Mouse (Mus musculus) cerebellum, adult 9-11 months (tissue): ENCODE results near the gene Pbx4.

Source experiments
- DNase-seq: peaks from one replicate; pipeline ENCODE4 v3.0.0; 2022

The Pbx4 gene

GRCm38 (mm10) chr8:69901484-69902162 is 69.3 kb downstream of the Pbx4 start:
- peak; percentile 96 for DNase-seq

GRCm38 (mm10) chr8:69902163-69903062 is 70.1 kb downstream of the Pbx4 start, which contains the start of the genes Tssk6, Ndufa13 and Yjefn3:
Gene Tssk6 (plus strand): TSS chr8:69902184.
Gene Ndufa13 (minus strand): TSS chr8:69902558.
Gene Yjefn3 (minus strand): TSS chr8:69902712.
- peak; percentile 81 for DNase-seq

- DNase-seq: peak; percentile 100
Measured at GRCm38 (mm10) chr8:69903063-69903542, 70.8 kb downstream of the Pbx4 start.

- peak; percentile 63 for DNase-seq
Measured at GRCm38 (mm10) chr8:69904096-69904495, 71.8 kb downstream of the Pbx4 start.

- DNase-seq: no peak
Measured at GRCm38 (mm10) chr8:69906260-69906659, 74.0 kb downstream of the Pbx4 start.

GRCm38 (mm10) chr8:69907106-69907505 is 74.8 kb downstream of the Pbx4 start:
- no peak for DNase-seq

- DNase-seq: no peak
Measured at GRCm38 (mm10) chr8:69911917-69912316, 79.6 kb downstream of the Pbx4 start.

DNA sequence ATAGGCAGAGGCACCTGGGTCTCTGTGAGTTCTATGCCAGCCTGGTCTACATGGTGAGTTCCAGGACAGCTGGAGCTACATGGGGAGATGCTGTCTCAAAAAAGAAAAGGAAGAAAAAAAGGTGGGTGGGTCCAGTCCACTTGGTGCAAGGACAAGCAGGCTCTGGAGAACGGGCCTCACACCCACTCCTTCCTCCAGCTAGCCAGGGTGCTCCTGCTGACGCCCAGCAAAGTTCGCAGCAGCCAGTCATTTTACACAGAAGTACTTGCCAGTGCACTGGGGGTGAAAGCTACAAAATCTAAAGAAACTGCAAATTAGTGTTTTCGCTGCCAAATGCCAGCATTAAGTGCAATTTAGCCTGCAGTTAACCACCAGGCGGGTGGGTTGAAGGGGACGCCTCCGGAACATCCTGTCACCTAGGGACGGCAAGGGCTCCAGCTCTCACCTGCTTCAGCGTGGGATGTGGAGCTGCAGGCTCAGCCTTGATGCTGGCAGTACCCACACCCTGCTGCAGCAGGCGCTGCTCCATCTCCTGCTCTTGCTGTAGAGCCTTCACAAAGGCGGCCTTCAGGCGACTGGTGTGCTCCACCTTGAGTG is 80.3 kb downstream of the Pbx4 start:
- no peak for DNase-seq

DNA sequence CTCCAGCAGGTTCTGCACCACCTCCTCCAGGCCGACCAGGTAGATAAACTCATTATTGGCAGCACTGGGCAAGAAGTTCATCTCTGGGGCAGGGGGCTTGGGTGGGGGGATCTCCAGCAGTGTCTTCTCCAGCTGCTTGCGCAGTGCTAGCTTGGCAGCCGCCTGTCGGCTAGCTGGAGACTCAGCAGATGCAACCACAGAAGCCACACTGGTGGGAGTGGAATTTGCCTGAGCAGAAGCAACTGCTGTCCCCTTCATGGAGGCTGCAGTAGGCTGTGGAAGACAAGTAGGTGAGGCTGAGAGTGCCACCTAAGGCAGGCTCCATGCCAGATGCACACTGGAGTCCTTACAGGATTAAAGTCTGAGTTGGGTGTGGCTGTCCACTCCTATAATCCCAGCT is 82.2 kb downstream of the Pbx4 start:
- no peak for DNase-seq

DNA sequence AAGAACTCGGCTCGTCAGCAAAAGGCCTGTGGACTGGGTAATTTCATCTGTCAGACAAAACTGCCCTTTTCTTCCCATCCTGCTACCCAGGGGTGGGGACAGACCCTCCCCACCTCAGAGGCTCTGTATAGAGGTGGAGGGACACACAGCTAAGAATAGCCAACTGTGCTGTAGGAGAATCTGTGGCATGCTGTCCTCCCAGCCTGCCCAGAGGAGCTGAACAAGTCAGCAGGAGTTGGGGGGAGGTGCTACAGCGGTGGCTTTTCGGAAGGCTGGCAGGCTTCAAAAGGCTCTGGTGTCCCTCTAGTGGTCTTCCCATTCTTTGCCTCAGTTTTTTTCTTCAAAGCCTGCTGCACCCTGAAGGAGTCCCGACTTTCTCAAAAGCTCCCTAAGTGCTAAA is 83.5 kb downstream of the Pbx4 start:
- no peak for DNase-seq

DNA sequence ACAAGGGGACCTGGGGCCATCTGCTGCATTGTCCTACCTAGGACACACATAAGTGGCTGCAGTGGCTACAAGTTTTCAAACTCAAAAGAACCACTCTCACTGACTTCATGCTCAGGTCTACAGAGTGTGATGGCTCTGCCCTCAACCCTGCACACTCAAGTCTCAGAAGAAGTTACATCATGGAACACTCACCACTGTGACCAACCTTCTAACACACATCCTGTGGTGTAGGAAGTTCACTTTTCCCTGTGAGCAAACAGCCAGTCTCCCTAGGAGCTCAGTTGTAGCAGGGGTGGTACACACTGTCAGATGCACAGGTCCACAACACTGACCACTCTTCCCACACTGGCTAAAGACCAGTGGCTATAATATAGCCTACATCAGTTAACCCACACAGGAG is 86.2 kb downstream of the Pbx4 start:
- DNase-seq: no peak

DNA sequence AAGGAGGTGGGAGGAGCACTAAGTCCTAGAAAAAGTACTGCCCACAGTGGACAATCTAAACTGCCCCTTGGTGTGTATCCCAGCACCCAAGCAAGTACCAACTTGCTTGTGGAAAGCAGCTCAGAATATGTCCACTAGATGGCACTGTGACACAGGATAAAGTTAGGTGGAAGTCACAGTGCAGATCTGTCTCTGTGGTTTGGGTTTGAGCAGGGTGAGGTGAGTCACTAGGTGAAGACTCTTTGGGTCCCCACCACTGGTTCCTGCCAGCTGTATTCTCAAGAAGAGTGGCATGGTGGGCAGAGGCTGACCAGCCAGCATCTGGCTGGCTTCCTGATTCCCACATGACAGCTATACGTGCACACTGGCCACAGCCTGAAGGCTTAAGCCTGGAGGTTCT is 86.7 kb downstream of the Pbx4 start:
- DNase-seq: peak; percentile 78

GRCm38 (mm10) chr8:69919876-69920662 is 87.8 kb downstream of the Pbx4 start:
- no peak for DNase-seq

DNA sequence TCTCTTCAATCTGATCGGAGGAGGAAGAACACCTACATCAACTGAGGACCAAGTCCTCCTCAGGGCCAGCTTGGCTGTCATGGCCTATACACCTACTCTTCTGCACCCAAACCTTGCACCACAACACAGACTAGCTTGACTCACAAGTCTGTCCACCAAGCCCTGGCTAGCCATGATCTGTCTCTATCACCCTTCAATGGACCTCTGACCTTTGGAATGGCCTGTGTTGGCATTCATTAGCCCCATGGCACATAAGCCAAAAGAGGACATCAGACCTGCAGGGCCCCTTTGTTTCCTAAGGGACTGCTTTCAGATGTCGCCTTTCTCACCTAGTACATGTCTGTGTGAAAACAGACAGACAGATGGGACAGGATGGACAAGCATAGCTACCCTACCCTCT is 88.8 kb downstream of the Pbx4 start:
- DNase-seq: no peak
